Mouse (Mus musculus) kidney, postnatal 14 days (tissue): ENCODE data around the gene Serinc1.
A peak's percentile ranks its signal among the peaks of the same experiment; 100 is the strongest.
"Not testable (repeated sequence)": the region's sequence is repeated elsewhere in the genome, so short reads cannot be mapped to it uniquely, and the experiment has no call there.

Experiments used
- DNase-seq: peaks from one replicate; pipeline ENCODE4 v3.0.0; 2022; ENCODE audit warnings: mixed read lengths

The Serinc1 gene

GRCm38 (mm10) chr10:57532218-57533101, at the start of gene Serinc1:
Gene Serinc1, minus strand, starts transcription at chr10:57532530.
- DNase-seq: peak; percentile 96

GRCm38 (mm10) chr10:57576721-57577120, 44.4 kb upstream of the Serinc1 start:
- DNase-seq: no peak

GRCm38 (mm10) chr10:57572130-57572529, 39.8 kb upstream of the Serinc1 start:
- no peak for DNase-seq

- DNase-seq: peak; percentile 60
Measured at GRCm38 (mm10) chr10:57571211-57571730, 38.9 kb upstream of the Serinc1 start.

GRCm38 (mm10) chr10:57569023-57569931, 36.9 kb upstream of the Serinc1 start:
- DNase-seq: no peak

GRCm38 (mm10) chr10:57566221-57566620, 33.9 kb upstream of the Serinc1 start:
- DNase-seq: no peak

- no peak for DNase-seq
Measured at GRCm38 (mm10) chr10:57557597-57557996, 25.3 kb upstream of the Serinc1 start.

- no peak for DNase-seq
Measured at GRCm38 (mm10) chr10:57553719-57554118, 21.4 kb upstream of the Serinc1 start.

GRCm38 (mm10) chr10:57549631-57550030, 17.3 kb upstream of the Serinc1 start:
- no peak for DNase-seq

GRCm38 (mm10) chr10:57543890-57544289, 11.6 kb upstream of the Serinc1 start:
- not testable (repeated sequence) for DNase-seq

- DNase-seq: no peak
Measured at GRCm38 (mm10) chr10:57531616-57532217, 613 bp downstream of the Serinc1 start.

GRCm38 (mm10) chr10:57531076-57531475, 1.3 kb downstream of the Serinc1 start:
- DNase-seq: no peak

- no peak for DNase-seq
Measured at GRCm38 (mm10) chr10:57526469-57526868, 5.9 kb downstream of the Serinc1 start.

GRCm38 (mm10) chr10:57515278-57515677, 17.1 kb downstream of the Serinc1 start:
- no peak for DNase-seq

GRCm38 (mm10) chr10:57514616-57515015, 17.7 kb downstream of the Serinc1 start:
- DNase-seq: no peak

- DNase-seq: no peak
Measured at GRCm38 (mm10) chr10:57499414-57500156, 32.7 kb downstream of the Serinc1 start.

- no peak for DNase-seq
Measured at GRCm38 (mm10) chr10:57492050-57492449, 40.3 kb downstream of the Serinc1 start.

- DNase-seq: peak; percentile 19
Measured at GRCm38 (mm10) chr10:57488591-57488990, 43.7 kb downstream of the Serinc1 start.

- no peak for DNase-seq
Measured at GRCm38 (mm10) chr10:57487201-57487600, 45.1 kb downstream of the Serinc1 start.

GRCm38 (mm10) chr10:57486542-57487071, 45.7 kb downstream of the Serinc1 start:
- peak; percentile 85 for DNase-seq

- DNase-seq: peak; percentile 97
Measured at GRCm38 (mm10) chr10:57485908-57486541, 46.3 kb downstream of the Serinc1 start, which contains the start of gene Hsf2. Gene Hsf2, plus strand, starts transcription at chr10:57486385.
